Mouse (Mus musculus) heart, adult 18-20 months (tissue): ENCODE measurements around the gene Olfr960. TPM values are rescaled to one million over a fixed set of nuclear protein-coding genes. Genes with fewer than 3 reads are reported as not detected.

Source experiments
- total RNA-seq, 2 experiments: library from RNA; stranded (reverse); gene quantifications; 2 replicates each; pipeline ENCODE4 v1.2.3; 2021

The Olfr960 gene
- total RNA-seq, 2 experiments from 2014 or later = not detected

Other genes starting within 250 kb of the Olfr960 start
- not detected for gene Olfr951, start 234.0 kb upstream of the Olfr960 start, total RNA-seq
- not detected for gene Olfr952, start 194.2 kb upstream of the Olfr960 start, total RNA-seq
- gene Olfr954, start 164.7 kb upstream of the Olfr960 start, total RNA-seq = not detected
- gene Olfr955, start 149.4 kb upstream of the Olfr960 start, total RNA-seq = not detected
- not detected for gene Olfr44, start 127.4 kb upstream of the Olfr960 start, total RNA-seq
- gene Olfr957, start 105.6 kb upstream of the Olfr960 start, total RNA-seq = not detected
- gene Olfr958, start 67.3 kb upstream of the Olfr960 start, total RNA-seq = not detected
- gene Olfr959, start 45.8 kb upstream of the Olfr960 start, total RNA-seq = not detected
- under 1 TPM; 0.13 to 0.22 TPM for gene AW551984, start 17.0 kb upstream of the Olfr960 start, total RNA-seq
- not detected for gene Olfr148, start 10.7 kb upstream of the Olfr960 start, total RNA-seq
- not detected for gene Olfr961, start 23.7 kb downstream of the Olfr960 start, total RNA-seq
- not detected for gene Olfr963, start 45.8 kb downstream of the Olfr960 start, total RNA-seq
- not detected for gene Olfr149, start 85.7 kb downstream of the Olfr960 start, total RNA-seq
- gene Olfr965, start 90.0 kb downstream of the Olfr960 start, total RNA-seq = not detected
- not detected for gene Olfr150, start 109.6 kb downstream of the Olfr960 start, total RNA-seq
- not detected for gene Olfr967, start 124.9 kb downstream of the Olfr960 start, total RNA-seq
- not detected for gene Olfr968, start 161.9 kb downstream of the Olfr960 start, total RNA-seq
- gene Olfr969, start 169.6 kb downstream of the Olfr960 start, total RNA-seq = not detected
- gene Olfr970, start 187.5 kb downstream of the Olfr960 start, total RNA-seq = not detected
- not detected for gene Olfr971, start 215.5 kb downstream of the Olfr960 start, total RNA-seq
- not detected for gene Olfr972, start 245.0 kb downstream of the Olfr960 start, total RNA-seq